Mouse (Mus musculus): ENCODE measurements at regions not wholly inside any gene's neighbourhood (a gene's known extent, or its start where the extent isn't known, plus 50 kb on each side); places are given as distances from the start of the nearest gene placed in this dataset.

GRCm38 (mm10) chr4:124417176-124417575 lies 193.4 kb downstream of the 3100002H09Rik start:
- Histone ChIP-seq H3K9ac (replicated peaks) (no peak overlapping the region), H3K4me1 (replicated peaks) (no peaks in the 10 kb centered on the region), H3K4me2 (no peak overlapping the region), H3K36me3 (no peaks in the 10 kb centered on the region), H3K9me3 (no peaks in the 10 kb centered on the region), H3K27ac (no peak overlapping the region), H3K4me3 (replicated peaks) (no peak overlapping the region), H3K27me3 (no peaks in the 10 kb centered on the region)
- WGBS = 88% methylated on average over 8 of the region's 8 CpGs
- no peak for ATAC-seq (ENCODE audit: insufficient number of reproducible peaks, insufficient read depth, low FRiP score, low TSS enrichment, low read depth)

- Histone ChIP-seq H3K27ac (no peak overlapping the region), H3K27me3 (no peaks in the 10 kb centered on the region), H3K9me3 (no peaks in the 10 kb centered on the region), H3K36me3 (no peaks in the 10 kb centered on the region), H3K9ac (replicated peaks) (no peak overlapping the region), H3K4me3 (replicated peaks) (no peak overlapping the region), H3K4me1 (replicated peaks) (no peaks in the 10 kb centered on the region), H3K4me2 (no peak overlapping the region)
- WGBS = 86% methylated on average over 6 of the region's 6 CpGs
- ATAC-seq (ENCODE audit: insufficient number of reproducible peaks, insufficient read depth, low FRiP score, low TSS enrichment, low read depth) = no peak
These were observed 194.3 kb downstream of the 3100002H09Rik start for GRCm38 (mm10) chr4:124416266-124416665.

GRCm38 (mm10) chr4:124414386-124414785 lies 196.2 kb downstream of the 3100002H09Rik start:
- no peak overlapping the region for H3K9ac ChIP-seq (replicated peaks)
- H3K4me3 ChIP-seq (replicated peaks) = no peak overlapping the region
- WGBS = 84% methylated on average over 7 of the region's 7 CpGs

GRCm38 (mm10) chr4:124409279-124409678 lies 201.3 kb downstream of the 3100002H09Rik start:
- no peaks in the 10 kb centered on the region for H3K4me1 ChIP-seq (replicated peaks)
- no peaks in the 10 kb centered on the region for H3K36me3 ChIP-seq
- H3K9ac ChIP-seq (replicated peaks) = no peak overlapping the region
- 100% methylated on average over 1 of the region's 1 CpGs for WGBS
- H3K4me2 ChIP-seq = no peak overlapping the region
- H3K27me3 ChIP-seq = no peaks in the 10 kb centered on the region
- no peak overlapping the region for H3K4me3 ChIP-seq (replicated peaks)
- no peak overlapping the region for H3K27ac ChIP-seq
- H3K9me3 ChIP-seq = no peaks in the 10 kb centered on the region
- no peak for ATAC-seq (ENCODE audit: insufficient number of reproducible peaks, insufficient read depth, low FRiP score, low TSS enrichment, low read depth)

More at GRCm38 (mm10) chr4:124414386-124414785, 196.2 kb downstream of the 3100002H09Rik start:
- H3K36me3 ChIP-seq = no peaks in the 10 kb centered on the region
- H3K27me3 ChIP-seq = no peaks in the 10 kb centered on the region
- no peak for ATAC-seq (ENCODE audit: insufficient number of reproducible peaks, insufficient read depth, low FRiP score, low TSS enrichment, low read depth)
- H3K27ac ChIP-seq = no peak overlapping the region
- H3K9me3 ChIP-seq = no peaks in the 10 kb centered on the region
- no peak overlapping the region for H3K4me2 ChIP-seq
- no peaks in the 10 kb centered on the region for H3K4me1 ChIP-seq (replicated peaks)

DNA sequence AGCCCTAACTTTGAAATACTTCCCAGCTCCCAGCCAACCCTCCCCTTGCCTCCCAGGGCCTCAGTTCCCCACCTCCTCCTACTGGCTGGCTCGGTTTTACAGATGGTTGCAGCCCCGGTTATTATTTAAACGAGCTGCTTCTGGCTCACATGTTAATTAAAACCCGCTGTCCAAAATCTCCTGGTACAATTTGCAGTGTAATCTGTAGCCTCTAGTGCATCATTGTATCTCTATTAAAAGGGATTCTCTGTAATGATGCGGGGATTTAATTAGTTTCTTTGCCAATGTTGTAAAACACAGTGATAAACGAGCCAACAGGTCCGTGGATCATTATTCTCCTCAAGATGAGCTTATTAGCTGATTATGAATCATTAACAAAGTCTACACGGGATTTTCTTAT lies 208.5 kb downstream of the 3100002H09Rik start:
- H3K4me1 ChIP-seq (replicated peaks) = peaks cover 22% of the 10 kb centered on the region
- no peaks in the 10 kb centered on the region for H3K9me3 ChIP-seq
- WGBS = 34% methylated on average over 8 of the region's 8 CpGs
- H3K9ac ChIP-seq (replicated peaks) = no peak overlapping the region
- peaks cover 19% of the 10 kb centered on the region; the same call in 1 of the 2 replicates for H3K27me3 ChIP-seq
- no peak overlapping the region for H3K4me2 ChIP-seq
- no peak overlapping the region for H3K27ac ChIP-seq
- H3K36me3 ChIP-seq = no peaks in the 10 kb centered on the region
- no peak overlapping the region for H3K4me3 ChIP-seq (replicated peaks)
- no peak for ATAC-seq (ENCODE audit: insufficient number of reproducible peaks, insufficient read depth, low FRiP score, low TSS enrichment, low read depth)

DNA sequence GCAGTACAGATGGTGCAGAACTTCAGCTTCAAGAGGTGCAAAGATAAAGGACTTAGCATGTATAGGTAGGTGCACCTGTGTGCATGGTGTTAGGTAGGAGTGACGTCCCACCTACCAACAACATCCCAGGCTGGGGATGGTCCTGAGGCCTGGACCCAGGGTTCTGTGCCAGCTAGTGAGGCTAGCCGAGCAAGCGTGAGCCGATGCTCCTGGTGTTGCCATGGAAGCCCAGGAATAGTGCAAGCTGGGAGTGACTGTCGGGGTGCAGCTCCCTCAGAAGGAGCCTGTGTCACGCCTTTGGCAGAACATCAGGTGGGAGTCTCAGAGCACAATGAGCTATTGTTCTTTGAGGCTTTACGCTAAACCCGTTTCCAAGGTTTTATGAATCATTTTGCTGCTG lies 209.9 kb downstream of the 3100002H09Rik start:
- Histone ChIP-seq H3K27me3 (peaks cover 30% of the 10 kb centered on the region; the same call in 1 of the 2 replicates), H3K36me3 (no peaks in the 10 kb centered on the region), H3K9ac (replicated peaks) (no peak overlapping the region), H3K4me3 (replicated peaks) (no peak overlapping the region), H3K4me1 (replicated peaks) (peaks cover 23% of the 10 kb centered on the region), H3K27ac (no peak overlapping the region), H3K9me3 (no peaks in the 10 kb centered on the region), H3K4me2 (no peak overlapping the region)
- 77% methylated on average over 8 of the region's 8 CpGs for WGBS
- no peak for ATAC-seq (ENCODE audit: insufficient number of reproducible peaks, insufficient read depth, low FRiP score, low TSS enrichment, low read depth)

DNA sequence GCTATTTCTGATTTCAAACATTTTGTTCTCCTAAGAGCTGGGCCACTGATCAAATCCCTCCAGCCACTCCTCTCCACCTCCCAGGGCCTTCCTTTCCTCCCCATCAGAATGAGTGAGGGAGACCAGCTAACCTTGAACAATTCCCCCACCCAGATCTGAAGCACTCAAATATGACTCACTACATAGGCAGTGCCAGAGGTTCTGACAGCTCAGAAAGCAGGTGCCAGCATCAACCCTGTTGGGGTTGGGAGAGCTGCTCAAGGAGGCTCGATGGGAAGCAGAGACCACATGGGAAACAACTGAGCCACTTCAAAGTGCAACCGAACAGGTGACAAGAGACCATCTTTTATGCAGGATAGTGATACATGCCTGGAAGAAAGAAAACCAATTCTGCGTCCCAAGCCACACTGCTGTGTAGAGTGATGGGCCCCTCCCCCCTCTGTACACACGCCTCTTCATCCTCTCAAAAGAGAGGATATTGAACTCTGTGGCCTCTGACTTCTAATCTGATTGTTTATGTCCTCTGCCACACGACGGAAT lies 210.4 kb downstream of the 3100002H09Rik start:
- no peak overlapping the region for H3K27ac ChIP-seq
- H3K9ac ChIP-seq (replicated peaks) = no peak overlapping the region
- no peak overlapping the region for H3K4me2 ChIP-seq
- H3K27me3 ChIP-seq = peaks cover 31% of the 10 kb centered on the region; the same call in 1 of the 2 replicates
- no peak overlapping the region for H3K4me3 ChIP-seq (replicated peaks)
- H3K9me3 ChIP-seq = no peaks in the 10 kb centered on the region
- 76% methylated on average over 6 of the region's 6 CpGs for WGBS
- peaks cover 29% of the 10 kb centered on the region for H3K4me1 ChIP-seq (replicated peaks)
- H3K36me3 ChIP-seq = no peaks in the 10 kb centered on the region
- no peak for ATAC-seq (ENCODE audit: insufficient number of reproducible peaks, insufficient read depth, low FRiP score, low TSS enrichment, low read depth)

- no peaks in the 10 kb centered on the region for H3K36me3 ChIP-seq
- no peaks in the 10 kb centered on the region for H3K9me3 ChIP-seq
- H3K9ac ChIP-seq (replicated peaks) = no peak overlapping the region
- H3K4me3 ChIP-seq (replicated peaks) = no peak overlapping the region
- no peak overlapping the region for H3K4me2 ChIP-seq
- H3K4me1 ChIP-seq (replicated peaks) = peaks cover 34% of the 10 kb centered on the region
- H3K27me3 ChIP-seq = peaks cover 31% of the 10 kb centered on the region; the same call in 1 of the 2 replicates
- no peak for ATAC-seq (ENCODE audit: insufficient number of reproducible peaks, insufficient read depth, low FRiP score, low TSS enrichment, low read depth)
- H3K27ac ChIP-seq = no peak overlapping the region
- 21% methylated on average over 9 of the region's 9 CpGs for WGBS
These were observed 212.2 kb downstream of the 3100002H09Rik start for GRCm38 (mm10) chr4:124398354-124398753.

DNA sequence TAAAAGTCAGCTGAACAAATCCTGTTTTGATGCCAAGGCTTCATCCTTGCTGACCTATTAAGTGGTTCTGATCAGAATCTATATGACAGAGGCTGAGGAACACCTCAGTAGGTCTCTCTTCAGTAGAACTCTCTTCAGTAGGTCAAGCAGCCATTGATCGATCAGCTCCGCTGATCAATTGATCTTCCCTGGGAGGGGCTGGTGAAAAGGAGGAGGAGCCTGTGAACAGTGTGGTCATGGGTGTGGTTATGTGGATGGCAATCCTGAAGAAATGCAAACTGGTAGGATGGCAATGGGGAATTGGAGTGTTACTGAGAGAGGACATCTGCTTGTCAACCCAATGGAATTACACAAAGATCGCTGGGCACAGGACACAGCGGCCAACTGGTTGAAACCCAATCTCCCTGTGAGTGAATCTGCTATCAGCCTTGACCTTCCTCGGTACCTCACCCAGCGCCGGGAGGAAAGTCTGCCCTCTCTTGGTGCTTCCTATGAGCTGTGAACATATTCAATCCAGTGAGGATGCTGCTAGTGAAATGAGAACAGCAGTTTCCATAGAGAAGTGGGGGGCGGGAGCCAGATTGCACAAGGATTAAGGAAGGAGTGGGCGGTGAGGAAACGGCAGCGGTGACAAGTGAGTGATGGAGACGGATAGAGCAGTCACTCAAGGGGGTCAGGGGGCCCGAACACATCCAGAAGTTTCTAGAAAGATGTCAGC lies 213.9 kb downstream of the 3100002H09Rik start:
- Histone ChIP-seq H3K27me3 (peaks cover 41% of the 10 kb centered on the region; the same call in 1 of the 2 replicates), H3K36me3 (no peaks in the 10 kb centered on the region), H3K4me3 (replicated peaks) (no peak overlapping the region), H3K27ac (no peak overlapping the region), H3K9me3 (no peaks in the 10 kb centered on the region), H3K9ac (replicated peaks) (no peak overlapping the region), H3K4me2 (no peak overlapping the region), H3K4me1 (replicated peaks) (peaks cover 25% of the 10 kb centered on the region)
- no peak for ATAC-seq (ENCODE audit: insufficient number of reproducible peaks, insufficient read depth, low FRiP score, low TSS enrichment, low read depth)
- 63% methylated on average over 13 of the region's 13 CpGs for WGBS

DNA sequence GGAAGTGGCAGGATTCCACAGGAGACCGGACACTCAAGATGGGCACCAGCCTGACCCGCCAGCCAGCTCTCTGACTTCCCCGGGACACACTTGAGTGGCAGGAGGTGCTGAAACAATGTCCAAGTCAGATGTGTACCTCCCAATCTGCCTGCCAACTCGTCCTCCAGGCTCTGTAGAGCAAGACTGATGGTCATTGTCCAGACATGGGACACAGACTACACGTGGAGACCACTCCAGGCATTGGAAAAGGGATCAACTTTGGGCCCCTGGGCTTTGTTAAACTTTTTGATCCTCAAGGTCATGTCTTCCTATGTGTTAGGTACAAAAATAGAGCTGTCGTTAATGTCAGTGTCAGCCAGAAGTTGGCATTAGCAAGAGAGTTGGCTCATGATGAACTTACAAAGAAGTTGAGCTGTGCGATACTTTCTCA lies 214.6 kb downstream of the 3100002H09Rik start:
- no peak for ATAC-seq (ENCODE audit: insufficient number of reproducible peaks, insufficient read depth, low FRiP score, low TSS enrichment, low read depth)
- H3K9ac ChIP-seq (replicated peaks) = no peak overlapping the region
- 71% methylated on average over 7 of the region's 7 CpGs for WGBS
- no peak overlapping the region for H3K4me3 ChIP-seq (replicated peaks)
- no peak overlapping the region for H3K27ac ChIP-seq
- H3K27me3 ChIP-seq = peaks cover 41% of the 10 kb centered on the region; the same call in 1 of the 2 replicates
- H3K9me3 ChIP-seq = no peaks in the 10 kb centered on the region
- H3K4me2 ChIP-seq = no peak overlapping the region
- peaks cover 18% of the 10 kb centered on the region for H3K4me1 ChIP-seq (replicated peaks)
- no peaks in the 10 kb centered on the region for H3K36me3 ChIP-seq

- Histone ChIP-seq H3K9ac (replicated peaks) (no peak overlapping the region), H3K27ac (no peak overlapping the region), H3K4me2 (no peak overlapping the region), H3K4me1 (replicated peaks) (peaks cover 12% of the 10 kb centered on the region), H3K27me3 (peaks cover 38% of the 10 kb centered on the region; the same call in 1 of the 2 replicates), H3K4me3 (replicated peaks) (no peak overlapping the region), H3K36me3 (no peaks in the 10 kb centered on the region), H3K9me3 (no peaks in the 10 kb centered on the region)
- ATAC-seq (ENCODE audit: insufficient number of reproducible peaks, insufficient read depth, low FRiP score, low TSS enrichment, low read depth) = no peak
- 52% methylated on average over 14 of the region's 14 CpGs for WGBS
These were observed 215.3 kb downstream of the 3100002H09Rik start for GRCm38 (mm10) chr4:124395069-124395965.

All from limb, embryonic 12.5 days (tissue).